Mouse (Mus musculus) embryonic fibroblast, embryonic 13.5 days (primary cell): Measurements from ENCODE around the gene Wiz.

Experiments
- CTCF ChIP-seq: IDR thresholded peaks from 2 replicates; pipeline ENCODE4 v1.5.1; 2011; ENCODE audit warnings: mild to moderate bottlenecking, control low read depth, low read length, moderate library complexity, borderline replicate concordance; ENCODE audit not compliant: insufficient read depth
- POLR2A ChIP-seq: IDR thresholded peaks from 2 replicates; pipeline ENCODE4 v1.6.1; 2011; ENCODE audit warnings: low read depth, mild to moderate bottlenecking, control low read depth, low read length, moderate library complexity

- TF ChIP-seq POLR2A (no peak), CTCF (no peak)
Observed at GRCm38 (mm10) chr17:32349851-32350381, 39.3 kb downstream of the Wiz start.
